26 mouse cellular contexts compared by ENCODE assay signal in the genomic region with DNA sequence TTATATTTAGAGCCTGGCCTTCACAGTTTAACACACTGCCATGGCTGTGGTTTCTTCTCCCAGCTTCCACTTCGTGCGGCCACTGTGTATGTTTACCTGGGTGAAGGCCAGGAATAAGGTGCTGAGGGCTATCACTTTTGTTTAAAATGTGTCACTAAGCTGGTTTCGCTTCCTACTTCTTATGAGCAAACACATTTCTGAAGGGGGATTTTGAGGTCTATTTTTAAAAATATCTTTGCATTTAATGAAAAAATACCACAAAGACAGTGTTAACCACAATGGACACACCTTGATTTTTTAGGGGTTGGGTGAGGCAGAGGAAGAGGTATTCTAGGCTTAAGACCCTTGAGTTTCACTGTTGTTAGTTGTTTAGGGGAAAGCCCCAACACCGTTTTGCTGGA. TPM values are rescaled to one million over a fixed set of nuclear protein-coding genes. Genes with fewer than 3 reads are reported as not detected.
DNase-seq lines count a peak whose midpoint lies in the region; TF ChIP-seq lines count a peak whose summit lies in the region.
"Had no signal": no experiment of that assay in that cellular context is flagged by ENCODE, and none has a peak within 500 bp of the region (broad histone marks: within the 10 kb centered on the region; RNA-seq: fewer than 3 reads in every experiment).

No protein-coding gene starts in this region.

- peak; percentile 73 to 82 for DNase-seq in spleen, postnatal 36 days (ENCODE audit: low spot score in 2 of 2)
- no peak for DNase-seq in spleen, postnatal 4 days (ENCODE audit: low spot score in 2 of 2)
- peak; percentile 74 for DNase-seq in CH12.LX (ENCODE audit: extremely low read depth)
- DNase-seq in induced T-regulatory cell, adult 2 months (ENCODE audit: low read depth), result peak; percentile 40
- DNase-seq in splenic B cell, adult 2 months (ENCODE audit: low read depth, low spot score), result peak; percentile 86
- no peak for DNase-seq in left cerebral cortex, adult 18-20 months (ENCODE audit: low spot score in 2 of 2)
- DNase-seq in cerebellum, postnatal 36 days, result no peak
- no peak for DNase-seq in testis, postnatal 14 days (ENCODE audit: low spot score)
- DNase-seq: adrenal gland, postnatal 10 days; cerebellum, adult 18-20 months; cerebellum, postnatal 10 days; gastrocnemius, postnatal 10 days; heart, adult 2 months; heart, postnatal 14 days had no signal

- no peaks in the 10 kb centered on the region for H3K79me2 ChIP-seq in CH12.LX (replicated peaks; ENCODE audit: control insufficient read depth, extremely low read depth, insufficient read depth, poor library complexity, severe bottlenecking)

- H3K4me1 ChIP-seq in CH12.LX (ENCODE audit: control insufficient read depth in 1 of 2, insufficient read depth in 2 of 2), result peaks cover 36 to 68% of the 10 kb centered on the region in 2 experiments
- H3K4me1 ChIP-seq: embryonic facial prominence, embryonic 12.5 days had no signal

- H3K36me3 ChIP-seq in CH12.LX (replicated peaks in 1 of 2; ENCODE audit: control insufficient read depth in 1 of 2, insufficient read depth in 1 of 2, low read length in 1 of 2), result no peaks in the 10 kb centered on the region
- H3K36me3 ChIP-seq in splenic B cell, adult 2 months (ENCODE audit: control insufficient read depth, insufficient read depth, low read length, poor library complexity, severe bottlenecking), result no peaks in the 10 kb centered on the region
- H3K36me3 ChIP-seq: embryonic facial prominence, embryonic 12.5 days; heart, embryonic 15.5 days had no signal

- no peak for TF ChIP-seq CTCF in CH12.LX (conservative IDR thresholded peaks at IDR 0.05 in 1 of 2, IDR thresholded peaks at IDR 0.05 in 1 of 2; ENCODE audit: low read depth in 2 of 2, low read length in 2 of 2)

- peak overlapping the region; percentile 59 for H3K4me2 ChIP-seq in CH12.LX (ENCODE audit: insufficient read depth, low read depth, poor library complexity, severe bottlenecking)
- H3K4me2 ChIP-seq: embryonic facial prominence, embryonic 12.5 days; heart, embryonic 11.5 days; heart, embryonic 15.5 days; hindbrain, embryonic 14.5 days had no signal

- H3K4me3 ChIP-seq in CH12.LX (replicated peaks in 1 of 3; ENCODE audit: low read depth in 2 of 3, low read length in 2 of 3, poor library complexity in 1 of 3), result no peak overlapping the region
- H3K4me3 ChIP-seq: embryonic facial prominence, embryonic 12.5 days; heart, adult 2 months; heart, embryonic 15.5 days had no signal

- TF ChIP-seq EP300 in CH12.LX (IDR thresholded peaks at IDR 0.05; ENCODE audit: low read length), result peak; percentile 86

- no peak for TF ChIP-seq POLR2A in CH12.LX (IDR thresholded peaks at IDR 0.05; ENCODE audit: low read depth, low read length)

- no peak for TF ChIP-seq RAD21 in CH12.LX (IDR thresholded peaks at IDR 0.05; ENCODE audit: low read depth, low read length)

- in situ Hi-C loops in CH12.LX (cut with MboI; ENCODE audit: low pct_ligation_motif_present, low pct_unique_long_range_greater_than_20kb, low sequenced_read_pairs), result loop anchor here (5.0 kb wide), 1 partner anchor 548 kb away; no protein-coding TSS in a partner anchor

- peak overlapping the region; percentile 49 for H3K27ac ChIP-seq in CH12.LX (ENCODE audit: insufficient read depth, low read depth)
- H3K27ac ChIP-seq: embryonic facial prominence, embryonic 12.5 days; heart, adult 2 months; heart, embryonic 15.5 days; hindbrain, embryonic 14.5 days had no signal

- H3K9me3 ChIP-seq in CH12.LX (replicated peaks; ENCODE audit: low read length), result no peaks in the 10 kb centered on the region
- H3K9me3 ChIP-seq: embryonic facial prominence, embryonic 12.5 days; heart, embryonic 15.5 days had no signal

- no peak overlapping the region for H3K9ac ChIP-seq in CH12.LX (ENCODE audit: insufficient read depth, low read depth)
- H3K9ac ChIP-seq: embryonic facial prominence, embryonic 12.5 days; heart, embryonic 15.5 days; hindbrain, embryonic 14.5 days had no signal

- no peaks in the 10 kb centered on the region for H3K27me3 ChIP-seq in CH12.LX (replicated peaks)
- no peaks in the 10 kb centered on the region for H3K27me3 ChIP-seq in splenic B cell, adult 2 months (ENCODE audit: control insufficient read depth, insufficient read depth, low read length, poor library complexity, severe bottlenecking)
- H3K27me3 ChIP-seq: embryonic facial prominence, embryonic 12.5 days; heart, embryonic 15.5 days had no signal

- dilution Hi-C loops in CH12.LX (cut with MboI; ENCODE audit: extremely low pct_ligation_motif_present, extremely low pct_unique_long_range_greater_than_20kb, low sequenced_read_pairs), result no loop called here

TF ChIP-seq in CH12.LX, 34 proteins besides CTCF, POLR2A, EP300 and RAD21:
- 0 out of 2 replicates have a peak, but pooled peaks have one; percentile 5 for TF ChIP-seq RCOR1 (conservative IDR thresholded peaks at IDR 0.05; ENCODE audit: low read depth, low read length)
- TF ChIP-seq BHLHE40 (IDR thresholded peaks at IDR 0.05; ENCODE audit: low read depth, low read length), result peak; percentile 42; the same call in 1 of the 2 replicates
- peak; percentile 90 for TF ChIP-seq IRF4 (IDR thresholded peaks at IDR 0.05; ENCODE audit: low read depth, low read length)
- TF ChIP-seq TCF12 (IDR thresholded peaks at IDR 0.05; ENCODE audit: low read depth, low read length), result 0 out of 2 replicates have a peak, but pooled peaks have one; percentile 18
- TF ChIP-seq MEF2A (IDR thresholded peaks at IDR 0.05; ENCODE audit: borderline replicate concordance, low read depth, low read length), result peak; percentile 95
- no peak for TF ChIP-seq SIN3A (IDR thresholded peaks at IDR 0.05; ENCODE audit: low read length)
- peak; percentile 23; the same call in 1 of the 2 replicates for TF ChIP-seq JUN (IDR thresholded peaks at IDR 0.05; ENCODE audit: insufficient read depth, low read depth, low read length)
- TF ChIP-seq ZNF384 (IDR thresholded peaks at IDR 0.05; ENCODE audit: low read depth, low read length), result peak; percentile 37
- TF ChIP-seq CHD1 (IDR thresholded peaks at IDR 0.05; ENCODE audit: low read depth, low read length), result no peak
TF ChIP-seq in CH12.LX: peak in this region for 7.

RNA-seq across cellular contexts. Expression of a gene that starts 22.5 kb away (rescaled TPM):
- total RNA-seq in CH12.LX (2012; rRNA removed) (not detected in 2 replicates), CH12.LX (2014; rRNA removed) (0.11 and 0.19 TPM in 2 replicates)
- 0.07 and 0.08 TPM in 2 replicates for polyA plus RNA-seq in CH12.LX (2012; ENCODE audit: insufficient read length, low read depth)
- not detected for total RNA-seq in left cerebral cortex, adult 18-20 months (2021)
- total RNA-seq: adrenal gland, postnatal 10 days; ES-E14; gastrocnemius, postnatal 10 days; gastrocnemius, postnatal 4 days; heart, adult 2 months; heart, postnatal 14 days; hematopoietic stem cell, adult 5-6 weeks had no signal
- polyA plus RNA-seq: C2C12; cortical plate, adult 2 months; embryonic facial prominence, embryonic 12.5 days; forebrain, embryonic 11.5 days; forebrain, embryonic 16.5 days; frontal cortex, adult 2 months; heart, adult 2 months; heart, embryonic 15.5 days had no signal

RNA-seq across cellular contexts. Expression of a gene that starts 50.6 kb away (rescaled TPM):
- total RNA-seq in CH12.LX (2012; rRNA removed) (not detected in 2 replicates), CH12.LX (2014; rRNA removed) (not detected in 2 replicates)
- not detected in 2 replicates for polyA plus RNA-seq in CH12.LX (2012; ENCODE audit: insufficient read length, low read depth)
- under 1 TPM; 0.23 to 0.53 TPM for total RNA-seq in left cerebral cortex, adult 18-20 months (2021)
- total RNA-seq: gastrocnemius, postnatal 4 days had no signal
- polyA plus RNA-seq: C2C12 had no signal

Comparison
In these comparisons a context has a peak if more than half of its experiments do, and no peak if none do; other contexts are left out.
1. DNase-seq: peak in spleen, postnatal 36 days (2 of 2), CH12.LX (single experiment), induced T-regulatory cell, adult 2 months (single experiment) and splenic B cell, adult 2 months (single experiment); none in spleen, postnatal 4 days (0 of 2), left cerebral cortex, adult 18-20 months (0 of 2), cerebellum, postnatal 36 days (0 of 2) and testis, postnatal 14 days (single experiment).